ENCODE assay signal across 8 mouse cellular contexts in genomic region chr7:44951960-44952359, GRCm38 (mm10). TPM values are rescaled to one million over a fixed set of nuclear protein-coding genes. Genes with fewer than 3 reads are reported as not detected.
A peak's percentile ranks its signal among the peaks of the same experiment; 100 is the strongest.
DNase-seq lines count a peak whose midpoint lies in the region; ATAC-seq and TF ChIP-seq lines count a peak whose summit lies in the region.

No protein-coding gene starts in this region.

- no peak overlapping the region for H3K27ac ChIP-seq in bone marrow, adult 2 months (ENCODE audit: control insufficient read depth, insufficient read depth, low read depth, low read length, poor library complexity)
- no peak overlapping the region for H3K27ac ChIP-seq in forebrain, embryonic 16.5 days (ENCODE audit: low read length)
- H3K27ac ChIP-seq in hindbrain, embryonic 12.5 days, result no peak overlapping the region
- H3K27ac ChIP-seq in midbrain, embryonic 16.5 days (ENCODE audit: low read length), result no peak overlapping the region

- H3K9me3 ChIP-seq in G1E (replicated peaks), result no peaks in the 10 kb centered on the region
- no peaks in the 10 kb centered on the region for H3K9me3 ChIP-seq in forebrain, embryonic 16.5 days (ENCODE audit: control insufficient read depth, low read length)
- no peaks in the 10 kb centered on the region for H3K9me3 ChIP-seq in hindbrain, embryonic 12.5 days (replicated peaks)
- H3K9me3 ChIP-seq in midbrain, embryonic 16.5 days (replicated peaks; ENCODE audit: control insufficient read depth, low read length, poor library complexity, severe bottlenecking), result no peaks in the 10 kb centered on the region

- peaks cover 52% of the 10 kb centered on the region for H3K27me3 ChIP-seq in G1E (ENCODE audit: insufficient read depth, low read length)
- H3K27me3 ChIP-seq in forebrain, embryonic 16.5 days (replicated peaks; ENCODE audit: control insufficient read depth, insufficient read depth, low read length), result peaks cover 28% of the 10 kb centered on the region
- peaks cover 44% of the 10 kb centered on the region for H3K27me3 ChIP-seq in hindbrain, embryonic 12.5 days
- H3K27me3 ChIP-seq in midbrain, embryonic 16.5 days (ENCODE audit: control insufficient read depth, insufficient read depth, low read depth, low read length), result peaks cover 17% of the 10 kb centered on the region

- no peaks in the 10 kb centered on the region for H3K36me3 ChIP-seq in G1E (replicated peaks)
- H3K36me3 ChIP-seq in forebrain, embryonic 16.5 days (ENCODE audit: control insufficient read depth, insufficient read depth), result no peaks in the 10 kb centered on the region
- H3K36me3 ChIP-seq in hindbrain, embryonic 12.5 days, result no peaks in the 10 kb centered on the region
- no peaks in the 10 kb centered on the region for H3K36me3 ChIP-seq in midbrain, embryonic 16.5 days (ENCODE audit: control insufficient read depth, insufficient read depth, low read length)

- peak overlapping the region; percentile 66; the same call in 1 of the 2 replicates for H3K9ac ChIP-seq in forebrain, embryonic 16.5 days (replicated peaks; ENCODE audit: low read depth, low read length)
- peak overlapping the region; percentile 64 for H3K9ac ChIP-seq in hindbrain, embryonic 12.5 days
- H3K9ac ChIP-seq in midbrain, embryonic 16.5 days (ENCODE audit: low read depth, low read length), result no peak overlapping the region

- H3K4me3 ChIP-seq in G1E (ENCODE audit: low read depth, low read length), result peak overlapping the region; percentile 73
- peak overlapping the region; percentile 34 for H3K4me3 ChIP-seq in bone marrow, adult 2 months (replicated peaks; ENCODE audit: control insufficient read depth, low read depth, low read length)
- peak overlapping the region; percentile 50 for H3K4me3 ChIP-seq in forebrain, embryonic 16.5 days (replicated peaks; ENCODE audit: low read length)
- H3K4me3 ChIP-seq in hindbrain, embryonic 12.5 days, result peak overlapping the region; percentile 45
- peak overlapping the region; percentile 41 for H3K4me3 ChIP-seq in midbrain, embryonic 16.5 days (ENCODE audit: low read depth, low read length)

- TF ChIP-seq POLR2A in bone marrow, adult 2 months (IDR thresholded peaks at IDR 0.05; ENCODE audit: borderline replicate concordance, control insufficient read depth, low read depth, low read length), result no peak

- TF ChIP-seq CTCF in G1E (IDR thresholded peaks at IDR 0.05; ENCODE audit: low read depth, low read length), result no peak
- no peak for TF ChIP-seq CTCF in bone marrow, adult 2 months (IDR thresholded peaks at IDR 0.05; ENCODE audit: control insufficient read depth, insufficient read depth, low read length)

- ATAC-seq in G1E (ENCODE audit: extremely low read depth, insufficient number of reproducible peaks, low FRiP score, poor library complexity, severe bottlenecking), result peak; percentile 57
- ATAC-seq in forebrain, embryonic 16.5 days, result peak; percentile 31; the same call in 1 of the 2 replicates
- no peak for ATAC-seq in hindbrain, embryonic 12.5 days (ENCODE audit: low FRiP score)
- 0 out of 2 replicates have a peak, but pooled peaks have one; percentile 28 for ATAC-seq in midbrain, embryonic 16.5 days

- H3K4me2 ChIP-seq in forebrain, embryonic 16.5 days (ENCODE audit: low read length), result peak overlapping the region; percentile 77
- H3K4me2 ChIP-seq in hindbrain, embryonic 12.5 days (replicated peaks), result peak overlapping the region; percentile 72
- peak overlapping the region; percentile 87 for H3K4me2 ChIP-seq in midbrain, embryonic 16.5 days (ENCODE audit: low read length)

- DNase-seq in G1E (ENCODE audit: low spot score) (peak; percentile 80), liver (peak; percentile 85)
- DNase-seq in right cerebral cortex, adult 18-20 months, result no peak
- no peak for DNase-seq in cerebellum, postnatal 36 days

- H3K4me1 ChIP-seq in G1E (ENCODE audit: insufficient read depth, low read depth, low read length), result peaks cover 28% of the 10 kb centered on the region
- H3K4me1 ChIP-seq in bone marrow, adult 2 months (ENCODE audit: control insufficient read depth, insufficient read depth, low read length), result peaks cover 6% of the 10 kb centered on the region
- H3K4me1 ChIP-seq in forebrain, embryonic 16.5 days (replicated peaks; ENCODE audit: control insufficient read depth, insufficient read depth, low read length), result peaks cover 8% of the 10 kb centered on the region
- peaks cover 14% of the 10 kb centered on the region; the same call in 1 of the 2 replicates for H3K4me1 ChIP-seq in hindbrain, embryonic 12.5 days
- H3K4me1 ChIP-seq in midbrain, embryonic 16.5 days (ENCODE audit: control insufficient read depth, insufficient read depth, low read length), result no peaks in the 10 kb centered on the region; the same call in 1 of the 2 replicates

- WGBS in bone marrow, adult 2 months, result under 1% methylated on average over 10 of the region's 10 CpGs
- 0% methylated on average over 10 of the region's 10 CpGs for WGBS in forebrain, embryonic 16.5 days
- under 1% methylated on average over 10 of the region's 10 CpGs for WGBS in hindbrain, embryonic 12.5 days
- WGBS in midbrain, embryonic 16.5 days, result 0% methylated on average over 10 of the region's 10 CpGs

RNA-seq across cellular contexts. Expression of gene Tsks, which starts 9.0 kb away (rescaled TPM):
- total RNA-seq in G1E (2014; fragmentation: Nextera tagmentation) (not detected in 2 replicates), G1E (2017) (not detected in 2 replicates)
- polyA plus RNA-seq in G1E (2012), result 0.29 and 0.44 TPM in 2 replicates
- not detected in 2 replicates for polyA plus RNA-seq in bone marrow, adult 2 months (2011; ENCODE audit: insufficient read depth, insufficient read length, low replicate concordance, missing spikeins)
- polyA plus RNA-seq in forebrain, embryonic 16.5 days (2015; fragmentation: Nextera tagmentation; extraction: Ambion mirVana), result 0.15 TPM in 1 of 2 replicates, not detected in the other
- polyA plus RNA-seq in hindbrain, embryonic 12.5 days (2016; fragmentation: Nextera tagmentation; extraction: Ambion mirVana), result not detected in 2 replicates
- polyA plus RNA-seq in midbrain, embryonic 16.5 days (2015; fragmentation: Nextera tagmentation; extraction: Ambion mirVana), result 0.10 and 0.25 TPM in 2 replicates

RNA-seq across cellular contexts. Expression of gene Ap2a1, which starts 22.7 kb away (rescaled TPM):
- total RNA-seq in G1E (2014; fragmentation: Nextera tagmentation) (68.8 and 98.0 TPM in 2 replicates), G1E (2017) (19.8 and 30.8 TPM in 2 replicates)
- polyA plus RNA-seq in G1E (2012), result 92.1 and 98.8 TPM in 2 replicates
- polyA plus RNA-seq in bone marrow, adult 2 months (2011; ENCODE audit: insufficient read depth, insufficient read length, low replicate concordance, missing spikeins), result 43.5 and 60.3 TPM in 2 replicates
- polyA plus RNA-seq in forebrain, embryonic 16.5 days (2015; fragmentation: Nextera tagmentation; extraction: Ambion mirVana), result 111 and 113 TPM in 2 replicates
- 103 and 107 TPM in 2 replicates for polyA plus RNA-seq in hindbrain, embryonic 12.5 days (2016; fragmentation: Nextera tagmentation; extraction: Ambion mirVana)
- polyA plus RNA-seq in midbrain, embryonic 16.5 days (2015; fragmentation: Nextera tagmentation; extraction: Ambion mirVana), result 122 and 136 TPM in 2 replicates

RNA-seq across cellular contexts. Expression of gene Cpt1c, which starts 22.7 kb away (rescaled TPM):
- 0.53 and 2.4 TPM in 2 replicates for total RNA-seq in G1E (2014; fragmentation: Nextera tagmentation)
- total RNA-seq in G1E (2017), result 0.11 and 0.23 TPM in 2 replicates
- polyA plus RNA-seq in G1E (2012), result 0.28 and 0.33 TPM in 2 replicates
- polyA plus RNA-seq in bone marrow, adult 2 months (2011; ENCODE audit: insufficient read depth, insufficient read length, low replicate concordance, missing spikeins), result 6.5 TPM in 2 replicates
- polyA plus RNA-seq in forebrain, embryonic 16.5 days (2015; fragmentation: Nextera tagmentation; extraction: Ambion mirVana), result 49.1 and 63.9 TPM in 2 replicates
- 42.8 and 44.2 TPM in 2 replicates for polyA plus RNA-seq in hindbrain, embryonic 12.5 days (2016; fragmentation: Nextera tagmentation; extraction: Ambion mirVana)
- polyA plus RNA-seq in midbrain, embryonic 16.5 days (2015; fragmentation: Nextera tagmentation; extraction: Ambion mirVana), result 58.4 and 63.1 TPM in 2 replicates

RNA-seq across cellular contexts. Expression of gene Prmt1, which starts 34.4 kb away (rescaled TPM):
- total RNA-seq in G1E (2014; fragmentation: Nextera tagmentation) (165 and 169 TPM in 2 replicates), G1E (2017) (97.2 and 113 TPM in 2 replicates)
- 89.5 and 105 TPM in 2 replicates for polyA plus RNA-seq in G1E (2012)
- 192 and 337 TPM in 2 replicates for polyA plus RNA-seq in bone marrow, adult 2 months (2011; ENCODE audit: insufficient read depth, insufficient read length, low replicate concordance, missing spikeins)
- polyA plus RNA-seq in forebrain, embryonic 16.5 days (2015; fragmentation: Nextera tagmentation; extraction: Ambion mirVana), result 646 and 707 TPM in 2 replicates
- 551 and 566 TPM in 2 replicates for polyA plus RNA-seq in hindbrain, embryonic 12.5 days (2016; fragmentation: Nextera tagmentation; extraction: Ambion mirVana)
- polyA plus RNA-seq in midbrain, embryonic 16.5 days (2015; fragmentation: Nextera tagmentation; extraction: Ambion mirVana), result 671 and 697 TPM in 2 replicates

RNA-seq across cellular contexts. Expression of gene Irf3, which starts 45.5 kb away (rescaled TPM):
- total RNA-seq in G1E (2014; fragmentation: Nextera tagmentation), result 129 and 135 TPM in 2 replicates
- total RNA-seq in G1E (2017), result 107 and 135 TPM in 2 replicates
- polyA plus RNA-seq in G1E (2012), result 65.6 and 87.1 TPM in 2 replicates
- polyA plus RNA-seq in bone marrow, adult 2 months (2011; ENCODE audit: insufficient read depth, insufficient read length, low replicate concordance, missing spikeins), result 71.4 and 165 TPM in 2 replicates
- 56.2 and 60.6 TPM in 2 replicates for polyA plus RNA-seq in forebrain, embryonic 16.5 days (2015; fragmentation: Nextera tagmentation; extraction: Ambion mirVana)
- polyA plus RNA-seq in hindbrain, embryonic 12.5 days (2016; fragmentation: Nextera tagmentation; extraction: Ambion mirVana), result 62.7 and 74.3 TPM in 2 replicates
- polyA plus RNA-seq in midbrain, embryonic 16.5 days (2015; fragmentation: Nextera tagmentation; extraction: Ambion mirVana), result 52.3 and 53.6 TPM in 2 replicates

Comparison
In these comparisons a context has a peak if more than half of its experiments do, and no peak if none do; other contexts are left out.
1. DNase-seq: peak in G1E (single experiment) and liver (single experiment); none in right cerebral cortex, adult 18-20 months (single experiment) and cerebellum, postnatal 36 days (0 of 2).
2. Peak in every context shown above with its lines, with median percentiles within 50 percentile points of each other: H3K4me3 ChIP-seq and H3K4me2 ChIP-seq.